Comparison of ENCODE assay signal across 9 mouse cellular contexts in the genomic region with DNA sequence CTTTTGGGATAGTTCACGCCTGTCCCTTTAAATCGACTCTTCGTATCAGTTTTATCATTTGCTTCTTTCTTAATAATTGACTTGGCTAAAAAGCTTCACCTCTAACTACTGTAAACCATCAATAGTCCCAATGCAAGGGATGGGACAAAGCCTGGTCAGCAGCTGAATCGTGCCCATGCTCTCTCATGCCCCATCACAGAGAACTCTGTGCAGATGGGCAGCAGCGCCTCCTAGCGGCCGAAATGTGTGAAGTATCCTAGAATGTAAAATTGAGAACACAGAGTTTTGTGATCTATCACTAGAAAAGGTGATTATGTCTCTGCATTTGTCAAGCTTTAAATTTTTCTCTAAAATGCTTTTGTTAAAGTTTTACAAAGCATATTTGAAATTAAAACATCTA.
DNase-seq lines count a peak whose midpoint lies in the region; ATAC-seq lines count a peak whose summit lies in the region.
"Had no signal": no experiment of that assay in that cellular context is flagged by ENCODE, and none has a peak within 500 bp of the region (broad histone marks: within the 10 kb centered on the region; RNA-seq: fewer than 3 reads in every experiment).

No protein-coding gene starts in this region.

- H3K9ac ChIP-seq in intestine, embryonic 14.5 days (ENCODE audit: low read length): no peak overlapping the region
- no peak overlapping the region for H3K9ac ChIP-seq in intestine, embryonic 15.5 days
- no peak overlapping the region for H3K9ac ChIP-seq in hindbrain, embryonic 14.5 days
- H3K9ac ChIP-seq in midbrain, embryonic 14.5 days (replicated peaks; ENCODE audit: low read length): no peak overlapping the region
- H3K9ac ChIP-seq: embryonic facial prominence, embryonic 15.5 days had no signal

- H3K4me1 ChIP-seq in intestine, embryonic 14.5 days (replicated peaks; ENCODE audit: control insufficient read depth, insufficient read depth, low read length): no peaks in the 10 kb centered on the region
- no peaks in the 10 kb centered on the region for H3K4me1 ChIP-seq in intestine, embryonic 15.5 days (replicated peaks)
- H3K4me1 ChIP-seq in hindbrain, embryonic 14.5 days (replicated peaks; ENCODE audit: control insufficient read depth, insufficient read depth, low read length): no peaks in the 10 kb centered on the region
- H3K4me1 ChIP-seq in midbrain, embryonic 14.5 days (ENCODE audit: control insufficient read depth, insufficient read depth, low read length): no peaks in the 10 kb centered on the region
- H3K4me1 ChIP-seq: embryonic facial prominence, embryonic 15.5 days had no signal

- peak; percentile 83 for DNase-seq in intestine, embryonic 14.5 days (ENCODE audit: low spot score)
- peak; percentile 85 for DNase-seq in adrenal gland, postnatal 14 days
- peak; percentile 86 for DNase-seq in embryo, embryonic 11 days
- DNase-seq in hindbrain, embryonic 14.5 days (ENCODE audit: low spot score): peak; percentile 79
- DNase-seq in left cerebral cortex, postnatal 10 days (ENCODE audit: extremely low spot score in 1 of 2, low spot score in 2 of 2): peak; percentile 20 to 63
- peak; percentile 86 for DNase-seq in midbrain, embryonic 14.5 days
- DNase-seq in testis, postnatal 14 days (ENCODE audit: low spot score): peak; percentile 21

- H3K4me2 ChIP-seq in intestine, embryonic 14.5 days (ENCODE audit: low read length): no peak overlapping the region
- H3K4me2 ChIP-seq in intestine, embryonic 15.5 days (replicated peaks): no peak overlapping the region
- H3K4me2 ChIP-seq in hindbrain, embryonic 14.5 days (replicated peaks): no peak overlapping the region
- H3K4me2 ChIP-seq in midbrain, embryonic 14.5 days (ENCODE audit: low read length): no peak overlapping the region
- H3K4me2 ChIP-seq: embryonic facial prominence, embryonic 15.5 days had no signal

- no peak overlapping the region for H3K27ac ChIP-seq in intestine, embryonic 14.5 days (ENCODE audit: low read depth)
- H3K27ac ChIP-seq in intestine, embryonic 15.5 days: no peak overlapping the region
- H3K27ac ChIP-seq in hindbrain, embryonic 14.5 days: no peak overlapping the region
- H3K27ac ChIP-seq in midbrain, embryonic 14.5 days (replicated peaks; ENCODE audit: low read depth, low read length): no peak overlapping the region
- H3K27ac ChIP-seq: embryonic facial prominence, embryonic 15.5 days had no signal

- no peaks in the 10 kb centered on the region for H3K9me3 ChIP-seq in intestine, embryonic 14.5 days (ENCODE audit: control insufficient read depth, low read length)
- H3K9me3 ChIP-seq in intestine, embryonic 15.5 days: no peaks in the 10 kb centered on the region
- no peaks in the 10 kb centered on the region for H3K9me3 ChIP-seq in hindbrain, embryonic 14.5 days (ENCODE audit: control insufficient read depth, low read length)
- no peaks in the 10 kb centered on the region for H3K9me3 ChIP-seq in midbrain, embryonic 14.5 days (ENCODE audit: control insufficient read depth, low read length)
- H3K9me3 ChIP-seq: embryonic facial prominence, embryonic 15.5 days had no signal

- WGBS in intestine, embryonic 14.5 days: 41% methylated on average over 7 of the region's 7 CpGs
- 39% methylated on average over 7 of the region's 7 CpGs for WGBS in intestine, embryonic 15.5 days
- 38% methylated on average over 7 of the region's 7 CpGs for whole genome bisulfite sequencing in hindbrain, embryonic 14.5 days
- 36% methylated on average over 7 of the region's 7 CpGs for WGBS in midbrain, embryonic 14.5 days

- ATAC-seq in intestine, embryonic 14.5 days (replicated peaks; ENCODE audit: low FRiP score, low TSS enrichment, low read depth): no peak
- no peak for ATAC-seq in intestine, embryonic 15.5 days
- ATAC-seq in hindbrain, embryonic 14.5 days (ENCODE audit: low FRiP score): 0 out of 2 replicates have a peak, but pooled peaks have one; percentile 53
- no peak; the same call in 1 of the 2 replicates for ATAC-seq in midbrain, embryonic 14.5 days (ENCODE audit: low FRiP score, low TSS enrichment)

- no peak overlapping the region for H3K4me3 ChIP-seq in intestine, embryonic 14.5 days (ENCODE audit: low read depth, low read length)
- no peak overlapping the region for H3K4me3 ChIP-seq in intestine, embryonic 15.5 days (replicated peaks)
- H3K4me3 ChIP-seq in hindbrain, embryonic 14.5 days (replicated peaks; ENCODE audit: low read length): no peak overlapping the region
- H3K4me3 ChIP-seq in midbrain, embryonic 14.5 days (replicated peaks; ENCODE audit: low read depth, low read length): no peak overlapping the region
- H3K4me3 ChIP-seq: embryonic facial prominence, embryonic 15.5 days had no signal

- H3K36me3 ChIP-seq in intestine, embryonic 14.5 days (ENCODE audit: control insufficient read depth, insufficient read depth, low read length): no peaks in the 10 kb centered on the region
- H3K36me3 ChIP-seq in intestine, embryonic 15.5 days: no peaks in the 10 kb centered on the region
- no peaks in the 10 kb centered on the region for H3K36me3 ChIP-seq in hindbrain, embryonic 14.5 days (replicated peaks; ENCODE audit: control insufficient read depth, insufficient read depth)
- no peaks in the 10 kb centered on the region for H3K36me3 ChIP-seq in midbrain, embryonic 14.5 days (ENCODE audit: control insufficient read depth, insufficient read depth, low read length)
- H3K36me3 ChIP-seq: embryonic facial prominence, embryonic 15.5 days had no signal

- intact Hi-C loops in left cerebral cortex, postnatal 10 days (cut with DNase I): loop anchor here (1.0 kb wide), 1 partner anchor 570 kb away; no protein-coding TSS in a partner anchor

- H3K27me3 ChIP-seq in intestine, embryonic 14.5 days (replicated peaks; ENCODE audit: control insufficient read depth, insufficient read depth, low read length): no peaks in the 10 kb centered on the region
- no peaks in the 10 kb centered on the region for H3K27me3 ChIP-seq in intestine, embryonic 15.5 days (replicated peaks)
- no peaks in the 10 kb centered on the region for H3K27me3 ChIP-seq in hindbrain, embryonic 14.5 days (ENCODE audit: control insufficient read depth, insufficient read depth, low read length)
- no peaks in the 10 kb centered on the region for H3K27me3 ChIP-seq in midbrain, embryonic 14.5 days (ENCODE audit: control insufficient read depth, insufficient read depth, low read length)
- H3K27me3 ChIP-seq: embryonic facial prominence, embryonic 15.5 days had no signal

Comparison
In these comparisons a context has a peak if more than half of its experiments do, and no peak if none do; other contexts are left out.
1. DNase-seq: peak in every context shown above with its lines; median percentile 86 in embryo, embryonic 11 days; 86 in midbrain, embryonic 14.5 days; 85 in adrenal gland, postnatal 14 days; 83 in intestine, embryonic 14.5 days; 79 in hindbrain, embryonic 14.5 days; 42 in left cerebral cortex, postnatal 10 days; 21 in testis, postnatal 14 days.